Mouse (Mus musculus): Measurements from ENCODE around the gene Cdc6. TPM values are rescaled to one million over a fixed set of nuclear protein-coding genes. Genes with fewer than 3 reads are reported as not detected.

Gene Cdc6
- polyA plus RNA-seq (2012; rRNA removed) = 16.9 and 28.6 TPM in 2 replicates
- polyA plus RNA-seq (2014; fragmentation: Nextera tagmentation; extraction: Ambion mirVana) = 64.1 and 71.0 TPM in 2 replicates

DNA sequence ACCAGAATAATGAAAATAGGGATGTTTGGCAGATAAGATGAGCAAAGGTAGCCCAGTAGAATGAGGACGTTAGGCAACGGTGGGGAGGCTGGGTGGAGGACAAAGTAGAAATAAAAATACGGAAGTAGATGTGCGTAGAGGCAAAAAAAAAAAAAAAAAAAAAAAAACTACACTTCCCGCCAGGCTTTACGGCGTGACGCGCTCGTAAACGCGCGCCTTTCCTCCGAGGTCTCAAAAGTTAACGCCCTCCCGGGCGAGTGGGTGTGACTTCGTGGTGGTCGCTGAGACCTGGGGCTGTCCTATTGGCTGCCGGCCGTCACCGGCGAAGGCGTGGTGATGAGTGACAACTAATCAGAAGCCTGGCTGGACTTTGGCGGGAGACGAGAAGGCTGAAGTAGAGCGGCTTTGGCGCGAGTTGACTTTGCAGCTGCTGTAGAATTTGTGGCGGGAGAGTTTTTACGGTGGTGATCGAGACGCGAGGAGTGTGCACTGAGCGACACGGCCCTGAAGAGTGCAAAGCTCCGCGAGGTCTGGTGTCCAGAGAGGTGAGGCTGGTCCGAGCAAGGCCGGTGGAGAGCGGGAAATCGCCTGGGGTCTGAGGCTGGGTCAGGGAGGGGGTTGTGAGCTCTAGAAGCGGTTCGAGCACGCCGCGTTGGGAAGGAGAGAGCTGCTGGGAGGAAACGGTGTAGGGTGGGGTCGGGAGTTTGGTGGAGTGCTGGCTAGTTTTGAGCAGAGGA lies at the start of gene Cdc6:
TSS of gene Cdc6 (plus strand) at position 365 of the 737 bp plus-strand sequence.
- under 1% methylated on average over 49 of the region's 49 CpGs for WGBS (ENCODE audit: insufficient replicate concordance)
- Histone ChIP-seq H3K4me1 (replicated peaks; ENCODE audit: control insufficient read depth in 2 of 2, insufficient read depth in 2 of 2, low read length in 1 of 2) (peaks cover 68 to 76% of the 10 kb centered on the region in 2 experiments), H3K9me3 (ENCODE audit: control insufficient read depth, low read length) (no peaks in the 10 kb centered on the region), H3K4me3 (ENCODE audit: insufficient read depth in 1 of 2, low read depth in 2 of 2, low read length in 2 of 2) (peak within 1 kb of the TSS; percentile 60 to 88), H3K4me2 (ENCODE audit: low read depth) (peak within 1 kb of the TSS; percentile 89), H3K36me3 (replicated peaks; ENCODE audit: control insufficient read depth, insufficient read depth, low read depth) (peaks cover 40% of the 10 kb centered on the region), H3K27me3 (ENCODE audit: control insufficient read depth, insufficient read depth, low read length) (no peaks in the 10 kb centered on the region), H3K9ac (replicated peaks) (peak within 1 kb of the TSS; percentile 68), H3K27ac (peak within 1 kb of the TSS; percentile 84)
- TF ChIP-seq EP300 (IDR thresholded peaks at IDR 0.05; ENCODE audit: low read depth) (no peak; the same call in 1 of the 2 replicates), CTCF (IDR thresholded peaks at IDR 0.05; ENCODE audit: low read depth) (no peak)
- ATAC-seq (ENCODE audit: insufficient read depth) (peak; percentile 85), DNase-seq (ENCODE audit: low read depth in 3 of 3, low spot score in 3 of 3) (peak; percentile 99 to 100 (median 99))

DNA sequence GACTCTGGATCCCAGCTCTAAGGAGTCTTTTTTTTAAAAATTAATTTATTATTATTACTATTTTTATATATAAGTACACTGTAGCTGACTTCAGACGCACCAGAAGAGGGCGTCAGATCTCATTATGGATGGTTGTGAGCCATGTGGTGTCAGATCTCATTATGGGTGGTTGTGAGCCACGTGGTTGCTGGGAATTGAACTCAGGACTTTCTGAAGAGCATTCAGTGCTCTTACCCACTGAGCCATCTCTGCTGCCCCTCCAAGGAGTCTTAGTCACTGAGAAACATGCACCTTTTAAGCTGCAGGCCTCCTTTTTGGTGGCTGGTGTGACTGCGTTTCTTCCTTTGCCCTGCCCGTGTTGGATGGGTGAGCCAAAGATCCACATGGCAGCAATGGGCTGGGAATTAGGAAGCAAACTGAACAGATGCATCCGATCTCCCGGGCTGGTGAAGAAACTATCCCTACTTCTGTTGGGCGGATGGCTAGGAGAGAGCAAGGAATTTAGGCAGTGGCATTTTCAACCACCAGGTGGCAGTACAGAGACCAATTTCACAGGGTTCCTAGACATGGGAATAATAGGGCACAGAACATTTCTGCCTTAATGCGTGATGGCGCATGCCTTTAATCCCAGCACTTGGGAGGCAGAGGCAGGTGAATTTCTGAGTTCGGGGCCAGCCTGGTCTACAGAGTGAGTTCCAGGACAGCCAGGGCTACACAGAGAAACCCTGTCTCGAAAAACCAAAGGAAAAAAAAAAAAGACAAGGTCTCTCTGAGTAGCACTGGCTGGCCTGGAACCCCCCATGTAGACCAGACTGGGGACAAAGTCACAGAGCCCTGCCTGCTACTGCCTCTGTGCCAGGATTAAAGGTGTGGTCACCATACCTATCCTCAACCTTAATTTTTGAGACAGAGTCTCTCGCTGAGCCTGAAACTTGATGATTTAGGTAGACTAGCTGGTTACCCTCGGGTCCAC lies 48.6 kb upstream of the Cdc6 start:
- TF ChIP-seq EP300 (IDR thresholded peaks at IDR 0.05; ENCODE audit: low read depth) (no peak), CTCF (IDR thresholded peaks at IDR 0.05; ENCODE audit: low read depth) (peak; percentile 91)
- no peaks in the 10 kb centered on the region for H3K9me3 ChIP-seq (ENCODE audit: control insufficient read depth, low read length)
- no peak overlapping the region for H3K9ac ChIP-seq (replicated peaks)
- no peak overlapping the region for H3K27ac ChIP-seq
- H3K4me1 ChIP-seq (replicated peaks; ENCODE audit: control insufficient read depth in 2 of 2, insufficient read depth in 2 of 2, low read length in 1 of 2) = peaks cover 6 to 14% of the 10 kb centered on the region in 2 experiments
- ATAC-seq (ENCODE audit: insufficient read depth) = peak; percentile 59; the same call in 1 of the 2 replicates
- H3K27me3 ChIP-seq (ENCODE audit: control insufficient read depth, insufficient read depth, low read length) = no peaks in the 10 kb centered on the region
- WGBS (ENCODE audit: insufficient replicate concordance) = 28% methylated on average over 14 of the region's 14 CpGs
- H3K4me2 ChIP-seq (ENCODE audit: low read depth) = peak overlapping the region; percentile 35
- H3K36me3 ChIP-seq (replicated peaks; ENCODE audit: control insufficient read depth, insufficient read depth, low read depth) = no peaks in the 10 kb centered on the region
- H3K4me3 ChIP-seq (ENCODE audit: insufficient read depth in 1 of 2, low read depth in 2 of 2, low read length in 2 of 2) = no peak overlapping the region
- DNase-seq (ENCODE audit: low read depth in 3 of 3, low spot score in 3 of 3) = peak; percentile 74 to 75 (median 74)

DNA sequence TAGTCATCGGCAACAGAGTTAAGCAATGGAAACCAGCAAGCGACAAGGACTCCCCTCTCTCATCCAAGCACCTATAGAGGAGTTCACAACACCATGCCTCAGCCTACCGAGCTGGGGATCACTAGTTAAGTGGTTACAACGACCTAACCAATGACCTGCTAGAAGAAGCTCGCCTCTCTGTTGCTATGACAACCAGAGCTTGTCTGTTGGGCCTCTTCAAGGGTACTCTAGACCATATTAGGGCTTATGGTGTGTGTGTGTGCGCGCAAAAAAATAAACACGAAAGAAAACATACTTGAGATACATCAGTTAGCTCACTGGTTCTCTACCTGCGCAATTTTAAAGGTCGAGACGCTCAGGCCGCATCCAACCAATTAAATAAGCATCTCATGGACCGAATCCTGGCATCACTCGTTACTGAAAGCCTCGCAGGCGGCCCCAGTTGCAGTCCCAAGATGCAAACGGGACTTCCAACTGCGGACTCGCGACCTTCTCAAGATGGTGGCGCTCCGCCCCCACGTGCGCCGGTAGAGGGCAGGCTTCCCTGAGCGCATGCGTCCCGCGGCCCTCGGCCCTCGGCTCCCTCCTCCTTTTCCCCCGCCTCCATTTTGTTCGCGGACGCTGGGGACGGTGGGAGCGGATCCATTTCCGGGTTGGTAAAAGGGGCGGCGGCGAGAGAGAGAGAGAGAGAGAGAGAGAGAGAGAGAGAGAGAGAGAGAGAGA lies 44.4 kb upstream of the Cdc6 start, which contains the start of gene Wipf2:
TSS of gene Wipf2 (plus strand) at position 611 of the 723 bp plus-strand sequence.
- peak; percentile 88 to 92 (median 88) for DNase-seq (ENCODE audit: low read depth in 3 of 3, low spot score in 3 of 3)
- 6% methylated on average over 41 of the region's 41 CpGs for WGBS (ENCODE audit: insufficient replicate concordance)
- Histone ChIP-seq H3K9ac (replicated peaks) (peak within 1 kb of the TSS; percentile 80), H3K27ac (peak within 1 kb of the TSS; percentile 64), H3K27me3 (ENCODE audit: control insufficient read depth, insufficient read depth, low read length) (no peaks in the 10 kb centered on the region), H3K4me3 (ENCODE audit: insufficient read depth in 1 of 2, low read depth in 2 of 2, low read length in 2 of 2) (peak within 1 kb of the TSS; percentile 76 to 86), H3K9me3 (ENCODE audit: control insufficient read depth, low read length) (no peaks in the 10 kb centered on the region), H3K4me1 (replicated peaks; ENCODE audit: control insufficient read depth in 2 of 2, insufficient read depth in 2 of 2, low read length in 1 of 2) (peaks cover 13 to 19% of the 10 kb centered on the region in 2 experiments), H3K4me2 (ENCODE audit: low read depth) (peak within 1 kb of the TSS; percentile 68), H3K36me3 (replicated peaks; ENCODE audit: control insufficient read depth, insufficient read depth, low read depth) (peaks cover 11% of the 10 kb centered on the region)
- TF ChIP-seq EP300 (IDR thresholded peaks at IDR 0.05; ENCODE audit: low read depth) (no peak), CTCF (IDR thresholded peaks at IDR 0.05; ENCODE audit: low read depth) (peak; percentile 90)
- peak; percentile 91 for ATAC-seq (ENCODE audit: insufficient read depth)

DNA sequence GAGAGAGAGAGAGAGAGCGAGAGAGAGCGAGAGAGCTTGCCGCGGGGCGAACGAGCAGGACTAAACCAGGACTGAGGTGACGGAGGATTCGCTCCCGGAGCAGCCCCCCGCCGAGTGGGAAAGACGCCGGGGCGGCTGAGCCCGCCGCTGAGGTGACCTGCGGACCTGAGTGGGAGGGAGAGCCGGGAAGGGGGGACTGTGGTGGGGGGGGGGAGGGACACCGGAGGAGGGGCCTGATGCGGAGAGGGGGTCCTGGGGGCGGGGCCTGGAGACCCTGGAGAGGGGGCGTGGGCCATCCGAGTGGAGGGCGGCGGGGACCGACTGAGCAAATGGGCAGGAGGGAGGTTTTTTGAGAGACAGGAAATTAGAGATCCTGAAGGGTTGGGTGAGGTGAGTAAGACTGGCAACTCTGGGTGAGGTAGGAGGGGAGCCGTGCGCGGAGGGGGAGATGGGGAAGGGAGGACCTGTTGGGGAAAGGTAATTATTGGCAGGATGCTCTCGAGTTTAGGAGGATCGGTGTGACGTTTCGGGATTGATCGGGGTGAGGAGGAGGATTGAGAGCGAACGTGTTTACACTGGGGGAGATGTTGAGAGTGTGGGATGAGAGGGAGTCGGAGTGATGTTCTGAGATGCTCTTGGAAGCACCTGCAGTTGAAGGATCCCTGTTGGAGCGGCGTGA lies 43.7 kb upstream of the Cdc6 start:
- DNase-seq (ENCODE audit: low read depth in 3 of 3, low spot score in 3 of 3) = peak in 1 of 3 experiments; percentile 24
- TF ChIP-seq EP300 (IDR thresholded peaks at IDR 0.05; ENCODE audit: low read depth) (no peak), CTCF (IDR thresholded peaks at IDR 0.05; ENCODE audit: low read depth) (no peak)
- Histone ChIP-seq H3K27ac (peak overlapping the region; percentile 64), H3K4me2 (ENCODE audit: low read depth) (peak overlapping the region; percentile 68), H3K4me1 (replicated peaks; ENCODE audit: control insufficient read depth in 2 of 2, insufficient read depth in 2 of 2, low read length in 1 of 2) (peaks cover 13 to 17% of the 10 kb centered on the region in 2 experiments), H3K4me3 (ENCODE audit: insufficient read depth in 1 of 2, low read depth in 2 of 2, low read length in 2 of 2) (peak overlapping the region; percentile 76 to 86), H3K27me3 (ENCODE audit: control insufficient read depth, insufficient read depth, low read length) (no peaks in the 10 kb centered on the region), H3K36me3 (replicated peaks; ENCODE audit: control insufficient read depth, insufficient read depth, low read depth) (peaks cover 12% of the 10 kb centered on the region), H3K9ac (replicated peaks) (peak overlapping the region; percentile 80), H3K9me3 (ENCODE audit: control insufficient read depth, low read length) (no peaks in the 10 kb centered on the region)
- WGBS (ENCODE audit: insufficient replicate concordance) = under 1% methylated on average over 39 of the region's 39 CpGs
- ATAC-seq (ENCODE audit: insufficient read depth) = peak; percentile 57
